Mouse (Mus musculus) embryonic stem cell, embryonic (primary cell): ENCODE data around the gene Adamts6.

Source experiments
- CTCF ChIA-PET, 4 experiments: fragments of 300-600 bp in 2 of 4; fragments of 350-600 bp in 2 of 4; sonication (Branson Sonifier 250); formaldehyde crosslinking; loops; one replicate each; lab custom pipeline; 2022; ENCODE audit warnings: inconsistent platforms in 2 of 4; lab: Charles Lee
- POLR2A ChIA-PET, 4 experiments: fragments of 300-600 bp in 2 of 4; fragments of 350-600 bp in 2 of 4; sonication (Branson Sonifier 250); formaldehyde crosslinking; loops; one replicate each; lab custom pipeline; 2022; ENCODE audit warnings: antibody characterized with exemption in 4 of 4, inconsistent platforms in 1 of 4; lab: Charles Lee

Adamts6 gene

GRCm38 (mm10) chr13:104506165-104506875 is 218.7 kb downstream of the Adamts6 start:
- ChIA-PET CTCF (no interaction called here), POLR2A (interaction anchor here in 1 of 4 experiments (1.1 kb wide), 1 partner anchor 135 kb away, joined by 3 read pairs; no protein-coding TSS in a partner anchor)

GRCm38 (mm10) chr13:104507671-104508070 is 220.0 kb downstream of the Adamts6 start:
- POLR2A ChIA-PET = interaction anchor here in 2 of 4 experiments (0.7 kb wide), 3 partner anchors 17 to 98 kb away, joined by 3 read pairs; no protein-coding TSS in a partner anchor

GRCm38 (mm10) chr13:104509561-104510493 is 222.2 kb downstream of the Adamts6 start:
- ChIA-PET CTCF (interaction anchor here in 1 of 4 experiments (1.2 kb wide), 1 partner anchor 8 kb away, joined by 6 read pairs; no protein-coding TSS in a partner anchor), POLR2A (interaction anchor here (0.6 to 1.2 kb wide), 5 partner anchors 8 to 22 kb away, joined by 3 to 13 read pairs (median 4); no protein-coding TSS in a partner anchor)

More at GRCm38 (mm10) chr13:104507671-104508070, 220.0 kb downstream of the Adamts6 start:
- CTCF ChIA-PET = interaction anchor here in 1 of 4 experiments (0.7 kb wide), 1 partner anchor 730 kb away, joined by 3 read pairs; no protein-coding TSS in a partner anchor

- CTCF ChIA-PET = interaction anchor here in 1 of 4 experiments (0.6 kb wide), 1 partner anchor 1413 kb away, joined by 5 read pairs; no protein-coding TSS in a partner anchor
Observed at GRCm38 (mm10) chr13:104510766-104511165, 223.1 kb downstream of the Adamts6 start.

GRCm38 (mm10) chr13:104515054-104515453 is 227.4 kb downstream of the Adamts6 start:
- ChIA-PET CTCF (no interaction called here), POLR2A (no interaction called here)

More at GRCm38 (mm10) chr13:104510766-104511165, 223.1 kb downstream of the Adamts6 start:
- POLR2A ChIA-PET = interaction anchor here in 1 of 4 experiments (1.0 kb wide), 1 partner anchor 9 kb away, joined by 4 read pairs; no protein-coding TSS in a partner anchor

- POLR2A ChIA-PET = no interaction called here
- CTCF ChIA-PET = no interaction called here
Observed at GRCm38 (mm10) chr13:104516146-104516545, 228.5 kb downstream of the Adamts6 start.

- ChIA-PET POLR2A (interaction anchor here in 3 of 4 experiments (1.1 to 2.7 kb wide), 4 partner anchors 10 to 288 kb away, joined by 3 to 10 read pairs (median 4); partner anchors contain the start of genes Cenpk (in 1 of the 3) and Ppwd1 (in 1 of the 3)), CTCF (interaction anchor here in 1 of 4 experiments (0.6 kb wide), 1 partner anchor 90 kb away, joined by 3 read pairs; no protein-coding TSS in a partner anchor)
Observed at GRCm38 (mm10) chr13:104516766-104517364, 229.2 kb downstream of the Adamts6 start.

GRCm38 (mm10) chr13:104517638-104518311 is 230.1 kb downstream of the Adamts6 start:
- ChIA-PET POLR2A (interaction anchor here (0.5 to 2.7 kb wide), 16 partner anchors 8 to 591 kb away, joined by 3 to 16 read pairs (median 4); partner anchors contain the start of genes Cenpk (in 2 of the 4) and Ppwd1 (in 1 of the 4)), CTCF (interaction anchor here in 3 of 4 experiments (0.6 to 0.9 kb wide), 4 partner anchors 8 to 1381 kb away, joined by 3 to 9 read pairs (median 5); no protein-coding TSS in a partner anchor)

- POLR2A ChIA-PET = interaction anchor here (0.5 to 2.7 kb wide), 17 partner anchors 8 to 592 kb away, joined by 3 to 16 read pairs (median 4); partner anchors contain the start of gene Cenpk (in 1 of the 4)
- CTCF ChIA-PET = interaction anchor here in 2 of 4 experiments (0.6 to 0.9 kb wide), 3 partner anchors 9 to 271 kb away, joined by 3 to 6 read pairs (median 4); no protein-coding TSS in a partner anchor
Observed at GRCm38 (mm10) chr13:104518312-104519005, 230.8 kb downstream of the Adamts6 start.

- ChIA-PET CTCF (no interaction called here), POLR2A (interaction anchor here in 2 of 4 experiments (0.6 to 2.7 kb wide), 7 partner anchors 8 to 190 kb away, joined by 3 to 10 read pairs (median 5); no protein-coding TSS in a partner anchor)
Observed at GRCm38 (mm10) chr13:104519006-104519695, 231.5 kb downstream of the Adamts6 start.

GRCm38 (mm10) chr13:104519981-104520380 is 232.3 kb downstream of the Adamts6 start:
- ChIA-PET POLR2A (interaction anchor here in 2 of 4 experiments (0.7 to 1.2 kb wide), 3 partner anchors 9 to 295 kb away, joined by 4 to 6 read pairs (median 4); no protein-coding TSS in a partner anchor), CTCF (no interaction called here)

GRCm38 (mm10) chr13:104520461-104520860 is 232.8 kb downstream of the Adamts6 start:
- ChIA-PET CTCF (no interaction called here), POLR2A (interaction anchor here in 1 of 4 experiments (1.2 kb wide), 1 partner anchor 10 kb away, joined by 4 read pairs; no protein-coding TSS in a partner anchor)

GRCm38 (mm10) chr13:104521532-104521931 is 233.9 kb downstream of the Adamts6 start:
- ChIA-PET POLR2A (interaction anchor here in 1 of 4 experiments (1.2 kb wide), 1 partner anchor 11 kb away, joined by 3 read pairs; no protein-coding TSS in a partner anchor), CTCF (no interaction called here)

- ChIA-PET CTCF (no interaction called here), POLR2A (no interaction called here)
Observed at GRCm38 (mm10) chr13:104525656-104526055, 238.0 kb downstream of the Adamts6 start.

- ChIA-PET CTCF (interaction anchor here in 1 of 4 experiments (0.8 kb wide), 1 partner anchor 12 kb away, joined by 4 read pairs; no protein-coding TSS in a partner anchor), POLR2A (no interaction called here)
Observed at GRCm38 (mm10) chr13:104529238-104529637, 241.6 kb downstream of the Adamts6 start.
